Mouse (Mus musculus) adrenal gland, postnatal 36 days (tissue): Measurements from ENCODE around the gene Fam227a. TPM values are rescaled to one million over a fixed set of nuclear protein-coding genes. Genes with fewer than 3 reads are reported as not detected.
"Not testable (repeated sequence)": the region's sequence is repeated elsewhere in the genome, so short reads cannot be mapped to it uniquely, and the experiment has no call there.

ENCODE experiments used
- DNase-seq, 2 experiments: peaks; one replicate each; pipeline ENCODE4 v3.0.0; 2021; ENCODE audit warnings: mixed read lengths in 1 of 2
- total RNA-seq, 2 experiments: library from RNA; stranded (reverse); gene quantifications; 2 replicates each; pipeline ENCODE4 v1.2.3; 2021

Gene Fam227a
- total RNA-seq, 2 experiments from 2014 or later, result 2.4 to 2.8 TPM

GRCm38 (mm10) chr15:79683707-79684465 lies 25.1 kb upstream of the Fam227a start:
- DNase-seq, result peak; percentile 47 to 54

GRCm38 (mm10) chr15:79683146-79683545 lies 24.4 kb upstream of the Fam227a start:
- DNase-seq, result no peak

GRCm38 (mm10) chr15:79681973-79682372 lies 23.2 kb upstream of the Fam227a start:
- no peak for DNase-seq

GRCm38 (mm10) chr15:79677936-79678335 lies 19.2 kb upstream of the Fam227a start:
- DNase-seq, result no peak

GRCm38 (mm10) chr15:79671828-79672348 lies 13.1 kb upstream of the Fam227a start:
- DNase-seq, result not testable (repeated sequence)

- no peak for DNase-seq
Observed at GRCm38 (mm10) chr15:79670972-79671299, 12.2 kb upstream of the Fam227a start.

- peak; percentile 92 to 95 for DNase-seq
Observed at GRCm38 (mm10) chr15:79670249-79670971, 11.7 kb upstream of the Fam227a start, which contains the start of gene Tomm22. Tomm22 (plus strand) TSS chr15:79670861.

GRCm38 (mm10) chr15:79669195-79669594 lies 10.4 kb upstream of the Fam227a start:
- DNase-seq, result peak; percentile 28 to 41

- no peak for DNase-seq
Observed at GRCm38 (mm10) chr15:79664666-79665065, 5.9 kb upstream of the Fam227a start.

GRCm38 (mm10) chr15:79661852-79662251 lies 3.1 kb upstream of the Fam227a start:
- DNase-seq, result peak in 1 of 2 experiments; percentile 48

- peak; percentile 86 to 89 for DNase-seq
Observed at GRCm38 (mm10) chr15:79657837-79658530, 772 bp downstream of the Fam227a start.

GRCm38 (mm10) chr15:79656451-79656850 lies 2.3 kb downstream of the Fam227a start:
- DNase-seq, result no peak

GRCm38 (mm10) chr15:79651481-79651880 lies 7.3 kb downstream of the Fam227a start:
- no peak for DNase-seq

GRCm38 (mm10) chr15:79650569-79650968 lies 8.2 kb downstream of the Fam227a start:
- DNase-seq, result peak; percentile 20 to 55

- DNase-seq, result no peak
Observed at GRCm38 (mm10) chr15:79648130-79648529, 10.6 kb downstream of the Fam227a start.

- no peak for DNase-seq
Observed at GRCm38 (mm10) chr15:79645483-79645882, 13.3 kb downstream of the Fam227a start.

GRCm38 (mm10) chr15:79641135-79641817 lies 17.5 kb downstream of the Fam227a start:
- no peak for DNase-seq

GRCm38 (mm10) chr15:79630471-79630870 lies 28.3 kb downstream of the Fam227a start:
- no peak for DNase-seq

- DNase-seq, result no peak
Observed at GRCm38 (mm10) chr15:79619770-79620414, 38.9 kb downstream of the Fam227a start.

- DNase-seq, result no peak
Observed at GRCm38 (mm10) chr15:79618456-79618855, 40.3 kb downstream of the Fam227a start.

- no peak for DNase-seq
Observed at GRCm38 (mm10) chr15:79617135-79617534, 41.6 kb downstream of the Fam227a start.
